Mouse (Mus musculus) heart, adult 2 months (tissue): ENCODE data around the gene Togaram2.

Source experiments
- CTCF ChIP-seq: fragments of 200-600 bp; IDR thresholded peaks from 2 replicates; pipeline ENCODE4 v1.8.1; 2022; ENCODE audit warnings: antibody characterized with exemption, mild to moderate bottlenecking, moderate library complexity
- EP300 ChIP-seq: fragments of 200-500 bp; IDR thresholded peaks from 2 replicates; pipeline ENCODE4 v1.6.1; 2011; ENCODE audit warnings: low read depth, low read length, control low read depth; ENCODE audit not compliant: insufficient read depth
- POLR2A ChIP-seq: fragments of 200-500 bp; IDR thresholded peaks from 2 replicates; pipeline ENCODE4 v1.6.1; 2011; ENCODE audit warnings: mild to moderate bottlenecking, low read depth, low read length, control low read depth; ENCODE audit not compliant: insufficient read depth

- no peak for TF ChIP-seq CTCF
- TF ChIP-seq EP300: no peak
- no peak for TF ChIP-seq POLR2A
These were observed 12.7 kb upstream of the Togaram2 start for GRCm38 (mm10) chr17:71660390-71660789.
